Mouse (Mus musculus): ENCODE data around the gene Nek9. TPM values are rescaled to one million over a fixed set of nuclear protein-coding genes. Genes with fewer than 3 reads are reported as not detected.

Nek9 gene
- total RNA-seq, 1 experiment from 2014 or later, result 31.6 TPM

Other genes with a start within 250 kb of the Nek9 start
- 1.7 and 3.2 TPM in 2 replicates for gene Prox2, start 228.6 kb downstream of the Nek9 start, total RNA-seq (2017)
- gene Dlst, start 228.5 kb downstream of the Nek9 start, total RNA-seq (2017), result 161 and 171 TPM in 2 replicates
- not detected in 2 replicates for gene Rps6kl1, start 188.1 kb downstream of the Nek9 start, total RNA-seq (2017)
- 0.63 and 0.84 TPM in 2 replicates for gene Pgf, start 161.6 kb downstream of the Nek9 start, total RNA-seq (2017)
- gene Eif2b2, start 119.9 kb downstream of the Nek9 start, total RNA-seq (2017), result 79.2 and 94.9 TPM in 2 replicates
- gene Mlh3, start 68.8 kb downstream of the Nek9 start, total RNA-seq (2017), result 9.4 and 11.9 TPM in 2 replicates
- gene Acyp1, start 50.9 kb downstream of the Nek9 start, total RNA-seq (2017), result 52.8 and 63.5 TPM in 2 replicates
- 0.13 and 0.20 TPM in 2 replicates for gene Zc2hc1c, start 50.8 kb downstream of the Nek9 start, total RNA-seq (2017)
- gene Tmed10, start 35.5 kb upstream of the Nek9 start, total RNA-seq (2017), result 90.3 and 111 TPM in 2 replicates
- 1,145 and 1,310 TPM in 2 replicates for gene Fos, start 134.5 kb upstream of the Nek9 start, total RNA-seq (2017)

Measured in hematopoietic stem cell, adult 5-6 weeks (primary cell).